ENCODE assay signal across 27 mouse cellular contexts in the genomic region with DNA sequence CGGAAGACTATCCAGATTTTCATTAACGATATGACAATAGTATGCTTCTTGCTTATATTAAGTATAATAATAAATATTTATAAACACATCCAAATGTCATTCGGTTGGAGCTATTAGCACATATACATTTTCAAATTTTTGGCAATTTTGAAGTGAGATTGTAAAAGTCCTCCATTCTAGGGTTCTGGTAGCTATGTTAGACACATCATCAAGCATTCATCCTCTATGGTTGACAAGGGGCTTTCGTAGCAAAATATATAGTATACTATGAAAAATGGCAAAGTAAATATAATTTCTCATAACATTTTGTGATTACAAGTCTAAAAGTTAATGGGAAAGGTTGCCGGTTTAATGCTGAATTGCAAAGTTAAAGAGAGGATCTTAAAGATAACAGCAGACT. TPM values are rescaled to one million over a fixed set of nuclear protein-coding genes. Genes with fewer than 3 reads are reported as not detected.
DNase-seq lines count a peak whose midpoint lies in the region; ATAC-seq and TF ChIP-seq lines count a peak whose summit lies in the region.
"Had no signal": no experiment of that assay in that cellular context is flagged by ENCODE, and none has a peak within 500 bp of the region (broad histone marks: within the 10 kb centered on the region; RNA-seq: fewer than 3 reads in every experiment).

No protein-coding gene starts in this region.

- H3K9ac ChIP-seq in hindbrain, postnatal 0 days (replicated peaks; ENCODE audit: low read length) = no peak overlapping the region
- H3K9ac ChIP-seq in hindbrain, embryonic 12.5 days = no peak overlapping the region
- H3K9ac ChIP-seq in kidney, embryonic 15.5 days = no peak overlapping the region
- no peak overlapping the region for H3K9ac ChIP-seq in lung, embryonic 14.5 days
- H3K9ac ChIP-seq in lung, postnatal 0 days (replicated peaks; ENCODE audit: low read depth) = no peak overlapping the region
- no peak overlapping the region for H3K9ac ChIP-seq in midbrain, embryonic 11.5 days (ENCODE audit: low read length)
- no peak overlapping the region for H3K9ac ChIP-seq in midbrain, embryonic 14.5 days (replicated peaks; ENCODE audit: low read length)
- H3K9ac ChIP-seq: embryonic facial prominence, embryonic 13.5 days; forebrain, embryonic 13.5 days; hindbrain, embryonic 13.5 days had no signal

- no peak for TF ChIP-seq EP300 in lung, postnatal 0 days (IDR thresholded peaks at IDR 0.05)

- H3K36me3 ChIP-seq in hindbrain, postnatal 0 days (ENCODE audit: insufficient read depth, low read length) = no peaks in the 10 kb centered on the region
- H3K36me3 ChIP-seq in hindbrain, embryonic 12.5 days = no peaks in the 10 kb centered on the region
- H3K36me3 ChIP-seq in kidney, embryonic 15.5 days = no peaks in the 10 kb centered on the region
- 0 out of 2 replicates have a peak, but pooled peaks cover 2% of the 10 kb centered on the region for H3K36me3 ChIP-seq in lung, embryonic 14.5 days (ENCODE audit: insufficient read depth)
- no peaks in the 10 kb centered on the region for H3K36me3 ChIP-seq in lung, postnatal 0 days (ENCODE audit: insufficient read depth, low read length)
- H3K36me3 ChIP-seq in midbrain, embryonic 11.5 days (ENCODE audit: control insufficient read depth, insufficient read depth, low read length) = no peaks in the 10 kb centered on the region
- no peaks in the 10 kb centered on the region for H3K36me3 ChIP-seq in midbrain, embryonic 14.5 days (ENCODE audit: control insufficient read depth, insufficient read depth, low read length)
- H3K36me3 ChIP-seq: embryonic facial prominence, embryonic 10.5 days; embryonic facial prominence, embryonic 13.5 days; forebrain, embryonic 10.5 days; hindbrain, embryonic 13.5 days had no signal

- ATAC-seq in hindbrain, postnatal 0 days = no peak
- ATAC-seq in hindbrain, embryonic 12.5 days (ENCODE audit: low FRiP score) = no peak
- no peak for ATAC-seq in kidney, embryonic 15.5 days (replicated peaks; ENCODE audit: low FRiP score)
- ATAC-seq in lung, embryonic 14.5 days (ENCODE audit: insufficient read depth) = peak; percentile 30
- no peak for ATAC-seq in lung, postnatal 0 days
- ATAC-seq in midbrain, embryonic 11.5 days (ENCODE audit: low FRiP score) = no peak
- ATAC-seq in midbrain, embryonic 14.5 days (ENCODE audit: low FRiP score, low TSS enrichment) = no peak
- ATAC-seq: activated CD4-positive, CD25-positive, alpha-beta regulatory T cell, adult 4 months; forebrain, embryonic 13.5 days; forebrain, embryonic 16.5 days had no signal

- DNase-seq in hindbrain, postnatal 0 days (ENCODE audit: low spot score) = no peak
- no peak for DNase-seq in kidney, adult 18-20 months
- no peak for DNase-seq in lung, embryonic 14.5 days
- DNase-seq in lung, postnatal 0 days (ENCODE audit: low spot score) = no peak
- DNase-seq in midbrain, embryonic 11.5 days (ENCODE audit: low spot score, missing footprints) = peak; percentile 51
- DNase-seq in midbrain, embryonic 14.5 days = no peak
- DNase-seq: adrenal gland, adult 8-10 months; adrenal gland, postnatal 25 days; cerebellum, adult 11-12 months; cerebellum, adult 8-10 months; cerebellum, postnatal 10 days; cerebellum, postnatal 36 days; gastrocnemius, postnatal 10 days; gastrocnemius, postnatal 36 days; heart, adult 2 months had no signal

- H3K27ac ChIP-seq in hindbrain, postnatal 0 days = no peak overlapping the region
- no peak overlapping the region for H3K27ac ChIP-seq in hindbrain, embryonic 12.5 days
- H3K27ac ChIP-seq in kidney, embryonic 15.5 days = peak overlapping the region; percentile 68
- H3K27ac ChIP-seq in lung, embryonic 14.5 days (ENCODE audit: low read depth) = peak overlapping the region; percentile 58; the same call in 1 of the 2 replicates
- no peak overlapping the region for H3K27ac ChIP-seq in lung, postnatal 0 days (ENCODE audit: low read length)
- no peak overlapping the region for H3K27ac ChIP-seq in midbrain, embryonic 11.5 days (ENCODE audit: low read depth, low read length)
- no peak overlapping the region for H3K27ac ChIP-seq in midbrain, embryonic 14.5 days (replicated peaks; ENCODE audit: low read depth, low read length)
- H3K27ac ChIP-seq: embryonic facial prominence, embryonic 13.5 days; forebrain, embryonic 10.5 days; forebrain, embryonic 13.5 days; heart, adult 2 months; hindbrain, embryonic 13.5 days had no signal

- 88% methylated on average over 5 of the region's 5 CpGs for WGBS in hindbrain, postnatal 0 days
- 94% methylated on average over 5 of the region's 5 CpGs for WGBS in hindbrain, embryonic 12.5 days
- WGBS in kidney, embryonic 15.5 days = 67% methylated on average over 5 of the region's 5 CpGs
- WGBS in lung, embryonic 14.5 days = 33% methylated on average over 5 of the region's 5 CpGs
- 48% methylated on average over 5 of the region's 5 CpGs for WGBS in lung, postnatal 0 days
- WGBS in midbrain, embryonic 11.5 days = 93% methylated on average over 5 of the region's 5 CpGs
- WGBS in midbrain, embryonic 14.5 days = 91% methylated on average over 5 of the region's 5 CpGs

- H3K4me2 ChIP-seq in hindbrain, postnatal 0 days (ENCODE audit: low read depth, low read length) = peak overlapping the region; percentile 18; the same call in 1 of the 2 replicates
- no peak overlapping the region for H3K4me2 ChIP-seq in hindbrain, embryonic 12.5 days (replicated peaks)
- H3K4me2 ChIP-seq in kidney, embryonic 15.5 days = 0 out of 2 replicates have a peak overlapping the region, but pooled peaks have one; percentile 14
- H3K4me2 ChIP-seq in lung, embryonic 14.5 days = peak overlapping the region; percentile 32; the same call in 1 of the 2 replicates
- no peak overlapping the region for H3K4me2 ChIP-seq in lung, postnatal 0 days (replicated peaks; ENCODE audit: low read depth, low read length)
- H3K4me2 ChIP-seq in midbrain, embryonic 11.5 days = no peak overlapping the region
- no peak overlapping the region for H3K4me2 ChIP-seq in midbrain, embryonic 14.5 days (ENCODE audit: low read length)
- H3K4me2 ChIP-seq: embryonic facial prominence, embryonic 13.5 days; forebrain, embryonic 13.5 days; heart, embryonic 11.5 days; hindbrain, embryonic 13.5 days had no signal

- no peak overlapping the region for H3K4me3 ChIP-seq in hindbrain, postnatal 0 days (ENCODE audit: low read length)
- no peak overlapping the region for H3K4me3 ChIP-seq in hindbrain, embryonic 12.5 days
- no peak overlapping the region for H3K4me3 ChIP-seq in kidney, embryonic 15.5 days (replicated peaks)
- no peak overlapping the region for H3K4me3 ChIP-seq in lung, embryonic 14.5 days (ENCODE audit: low read depth, low read length)
- H3K4me3 ChIP-seq in lung, postnatal 0 days (ENCODE audit: low read depth, low read length) = no peak overlapping the region
- no peak overlapping the region for H3K4me3 ChIP-seq in midbrain, embryonic 11.5 days (ENCODE audit: low read depth, low read length)
- H3K4me3 ChIP-seq in midbrain, embryonic 14.5 days (replicated peaks; ENCODE audit: low read depth, low read length) = no peak overlapping the region
- H3K4me3 ChIP-seq: embryonic facial prominence, embryonic 10.5 days; embryonic facial prominence, embryonic 13.5 days; forebrain, embryonic 10.5 days; forebrain, embryonic 13.5 days; heart, adult 2 months; hindbrain, embryonic 13.5 days had no signal

- H3K4me1 ChIP-seq in hindbrain, postnatal 0 days (ENCODE audit: insufficient read depth, low read length) = no peaks in the 10 kb centered on the region
- H3K4me1 ChIP-seq in hindbrain, embryonic 12.5 days = peaks cover 6% of the 10 kb centered on the region; the same call in 1 of the 2 replicates
- peaks cover 28% of the 10 kb centered on the region for H3K4me1 ChIP-seq in kidney, embryonic 15.5 days
- H3K4me1 ChIP-seq in lung, embryonic 14.5 days (ENCODE audit: insufficient read depth) = peaks cover 14% of the 10 kb centered on the region; the same call in 1 of the 2 replicates
- H3K4me1 ChIP-seq in lung, postnatal 0 days (ENCODE audit: insufficient read depth, low read depth, low read length) = no peaks in the 10 kb centered on the region
- H3K4me1 ChIP-seq in midbrain, embryonic 11.5 days (ENCODE audit: control insufficient read depth, insufficient read depth, low read length) = no peaks in the 10 kb centered on the region
- H3K4me1 ChIP-seq in midbrain, embryonic 14.5 days (ENCODE audit: control insufficient read depth, insufficient read depth, low read length) = no peaks in the 10 kb centered on the region; the same call in 1 of the 2 replicates
- H3K4me1 ChIP-seq: forebrain, embryonic 10.5 days; forebrain, embryonic 13.5 days had no signal

- no peaks in the 10 kb centered on the region for H3K9me3 ChIP-seq in hindbrain, postnatal 0 days (ENCODE audit: low read length)
- no peaks in the 10 kb centered on the region for H3K9me3 ChIP-seq in hindbrain, embryonic 12.5 days (replicated peaks)
- H3K9me3 ChIP-seq in kidney, embryonic 15.5 days (replicated peaks) = no peaks in the 10 kb centered on the region
- no peaks in the 10 kb centered on the region for H3K9me3 ChIP-seq in lung, embryonic 14.5 days (ENCODE audit: low read depth, low read length)
- no peaks in the 10 kb centered on the region for H3K9me3 ChIP-seq in lung, postnatal 0 days (ENCODE audit: low read length)
- no peaks in the 10 kb centered on the region for H3K9me3 ChIP-seq in midbrain, embryonic 11.5 days (ENCODE audit: control insufficient read depth, low read length)
- H3K9me3 ChIP-seq in midbrain, embryonic 14.5 days (ENCODE audit: control insufficient read depth, low read length) = no peaks in the 10 kb centered on the region
- H3K9me3 ChIP-seq: embryonic facial prominence, embryonic 10.5 days; embryonic facial prominence, embryonic 13.5 days; forebrain, embryonic 10.5 days; forebrain, embryonic 13.5 days; hindbrain, embryonic 13.5 days had no signal

- TF ChIP-seq CTCF in hindbrain, postnatal 0 days (IDR thresholded peaks at IDR 0.05; ENCODE audit: low read depth) = no peak
- no peak for TF ChIP-seq CTCF in lung, embryonic 14.5 days (IDR thresholded peaks at IDR 0.05; ENCODE audit: low read depth)
- TF ChIP-seq CTCF in lung, postnatal 0 days (IDR thresholded peaks at IDR 0.05) = no peak

- no peaks in the 10 kb centered on the region for H3K27me3 ChIP-seq in hindbrain, postnatal 0 days (ENCODE audit: insufficient read depth, low read length)
- no peaks in the 10 kb centered on the region for H3K27me3 ChIP-seq in hindbrain, embryonic 12.5 days
- H3K27me3 ChIP-seq in kidney, embryonic 15.5 days = no peaks in the 10 kb centered on the region
- no peaks in the 10 kb centered on the region for H3K27me3 ChIP-seq in lung, embryonic 14.5 days (ENCODE audit: insufficient read depth, low read length)
- H3K27me3 ChIP-seq in lung, postnatal 0 days (replicated peaks; ENCODE audit: insufficient read depth, low read length) = no peaks in the 10 kb centered on the region
- no peaks in the 10 kb centered on the region for H3K27me3 ChIP-seq in midbrain, embryonic 11.5 days (ENCODE audit: control insufficient read depth, insufficient read depth, low read length)
- no peaks in the 10 kb centered on the region for H3K27me3 ChIP-seq in midbrain, embryonic 14.5 days (ENCODE audit: control insufficient read depth, insufficient read depth, low read length)
- H3K27me3 ChIP-seq: embryonic facial prominence, embryonic 13.5 days; forebrain, embryonic 13.5 days; hindbrain, embryonic 13.5 days had no signal

RNA-seq across cellular contexts. Expression of a gene that starts 10.4 kb away (rescaled TPM):
- total RNA-seq in hindbrain, postnatal 0 days (2014; rRNA removed) = 92.4 and 106 TPM in 2 replicates
- polyA plus RNA-seq in hindbrain, postnatal 0 days (2015; fragmentation: Nextera tagmentation; extraction: Ambion mirVana) = 29.2 and 29.4 TPM in 2 replicates
- polyA plus RNA-seq in hindbrain, embryonic 12.5 days (2016; fragmentation: Nextera tagmentation; extraction: Ambion mirVana) = 21.5 and 21.7 TPM in 2 replicates
- 25.6 and 27.5 TPM in 2 replicates for polyA plus RNA-seq in kidney, embryonic 15.5 days (2015; fragmentation: Nextera tagmentation; extraction: Ambion mirVana)
- 30.9 and 32.3 TPM in 2 replicates for polyA plus RNA-seq in lung, embryonic 14.5 days (2014; fragmentation: Nextera tagmentation; extraction: Ambion mirVana)
- 6.5 and 7.0 TPM in 2 replicates for polyA plus RNA-seq in lung, postnatal 0 days (2015; fragmentation: Nextera tagmentation; extraction: Ambion mirVana)
- 8.2 and 8.9 TPM in 2 replicates for polyA plus RNA-seq in midbrain, embryonic 11.5 days (2014; fragmentation: Nextera tagmentation; extraction: Ambion mirVana)
- 15.1 and 18.1 TPM in 2 replicates for polyA plus RNA-seq in midbrain, embryonic 14.5 days (2014; fragmentation: Nextera tagmentation; extraction: Ambion mirVana)
- total RNA-seq: gastrocnemius, postnatal 36 days; granulocyte monocyte progenitor cell, adult 5-6 weeks; hematopoietic stem cell, adult 5-6 weeks had no signal
- polyA plus RNA-seq: activated CD4-positive, CD25-positive, alpha-beta regulatory T cell, adult 4 months had no signal

Comparison
In these comparisons a context has a peak if more than half of its experiments do, and no peak if none do; other contexts are left out.
1. H3K27ac ChIP-seq: peak in kidney, embryonic 15.5 days (single experiment) and lung, embryonic 14.5 days (single experiment); none in hindbrain, postnatal 0 days (single experiment), hindbrain, embryonic 12.5 days (single experiment), lung, postnatal 0 days (single experiment), midbrain, embryonic 11.5 days (single experiment) and midbrain, embryonic 14.5 days (single experiment).
2. H3K4me2 ChIP-seq: peak in hindbrain, postnatal 0 days (single experiment), kidney, embryonic 15.5 days (single experiment) and lung, embryonic 14.5 days (single experiment); none in hindbrain, embryonic 12.5 days (single experiment), lung, postnatal 0 days (single experiment), midbrain, embryonic 11.5 days (single experiment) and midbrain, embryonic 14.5 days (single experiment).